Mouse (Mus musculus) kidney, postnatal 14 days (tissue): ENCODE measurements around the gene Cd163.

ENCODE experiments used
- DNase-seq: peaks from one replicate; pipeline ENCODE4 v3.0.0; 2022; ENCODE audit warnings: mixed read lengths

Gene Cd163

GRCm38 (mm10) chr6:124364328-124364727 is 59.9 kb downstream of the Cd163 start:
- DNase-seq, result no peak

- no peak for DNase-seq
Measured at GRCm38 (mm10) chr6:124373584-124374206, 69.2 kb downstream of the Cd163 start.

GRCm38 (mm10) chr6:124374683-124375082 is 70.2 kb downstream of the Cd163 start:
- no peak for DNase-seq

GRCm38 (mm10) chr6:124375435-124375884 is 71.0 kb downstream of the Cd163 start:
- DNase-seq, result peak; percentile 14

- DNase-seq, result no peak
Measured at GRCm38 (mm10) chr6:124376311-124376710, 71.9 kb downstream of the Cd163 start.

- peak; percentile 24 for DNase-seq
Measured at GRCm38 (mm10) chr6:124377494-124378255, 73.2 kb downstream of the Cd163 start.

GRCm38 (mm10) chr6:124379331-124379730 is 74.9 kb downstream of the Cd163 start:
- DNase-seq, result peak; percentile 62
